Mouse (Mus musculus) layer of hippocampus, adult 2 months (tissue): ENCODE measurements at regions not wholly inside any gene's neighbourhood (a gene's known extent, or its start where the extent isn't known, plus 50 kb on each side); places are given as distances from the start of the nearest gene placed in this dataset.
A peak's percentile ranks its signal among the peaks of the same experiment; 100 is the strongest.

Experiments used
- DNase-seq, 2 experiments: peaks; one replicate each; pipeline ENCODE4 v3.0.0; 2022; ENCODE audit warnings: low spot score in 2 of 2
- H3K27ac ChIP-seq: fragments of 200-600 bp; 2 replicates; pipeline ENCODE4 v1.8.1; 2022
- H3K4me3 ChIP-seq: fragments of 200-600 bp; 2 replicates; pipeline ENCODE4 v1.8.1; 2022; ENCODE audit warnings: mild to moderate bottlenecking
- CTCF ChIP-seq: fragments of 200-600 bp; conservative IDR thresholded peaks from 2 replicates; pipeline ENCODE4 v1.8.1; 2022; ENCODE audit warnings: antibody characterized with exemption, mild to moderate bottlenecking, moderate library complexity

GRCm38 (mm10) chr8:103492914-103493517, 608.4 kb upstream of the Cdh5 start:
- DNase-seq = no peak
- no peak overlapping the region for H3K4me3 ChIP-seq
- no peak overlapping the region for H3K27ac ChIP-seq
- TF ChIP-seq CTCF = no peak

GRCm38 (mm10) chr8:103493932-103494493, 607.4 kb upstream of the Cdh5 start:
- no peak for TF ChIP-seq CTCF
- DNase-seq = no peak
- no peak overlapping the region for H3K27ac ChIP-seq
- H3K4me3 ChIP-seq = no peak overlapping the region

GRCm38 (mm10) chr8:103494670-103495069, 606.8 kb upstream of the Cdh5 start:
- TF ChIP-seq CTCF = no peak
- Histone ChIP-seq H3K4me3 (no peak overlapping the region), H3K27ac (no peak overlapping the region)
- no peak for DNase-seq

- H3K4me3 ChIP-seq = no peak overlapping the region
- no peak for TF ChIP-seq CTCF
- no peak overlapping the region for H3K27ac ChIP-seq
- DNase-seq = no peak
These were observed 600.1 kb upstream of the Cdh5 start for GRCm38 (mm10) chr8:103501328-103501727.

GRCm38 (mm10) chr8:103502991-103503767, 598.2 kb upstream of the Cdh5 start:
- no peak for DNase-seq
- no peak for TF ChIP-seq CTCF
- H3K4me3 ChIP-seq = no peak overlapping the region
- H3K27ac ChIP-seq = no peak overlapping the region

GRCm38 (mm10) chr8:103506334-103506733, 595.1 kb upstream of the Cdh5 start:
- no peak for DNase-seq
- Histone ChIP-seq H3K27ac (peak overlapping the region; percentile 20; the same call in 1 of the 2 replicates), H3K4me3 (no peak overlapping the region)
- TF ChIP-seq CTCF = no peak

- DNase-seq = no peak
- H3K27ac ChIP-seq = peak overlapping the region; percentile 20; the same call in 1 of the 2 replicates
- TF ChIP-seq CTCF = no peak
- H3K4me3 ChIP-seq = no peak overlapping the region
These were observed 594.4 kb upstream of the Cdh5 start for GRCm38 (mm10) chr8:103507068-103507467.

- no peak for DNase-seq
- no peak overlapping the region for H3K27ac ChIP-seq
- no peak for TF ChIP-seq CTCF
- H3K4me3 ChIP-seq = no peak overlapping the region
These were observed 581.1 kb upstream of the Cdh5 start for GRCm38 (mm10) chr8:103520141-103520866.

GRCm38 (mm10) chr8:103530903-103531302, 570.5 kb upstream of the Cdh5 start:
- H3K27ac ChIP-seq = no peak overlapping the region
- no peak overlapping the region for H3K4me3 ChIP-seq
- no peak for DNase-seq
- TF ChIP-seq CTCF = no peak

GRCm38 (mm10) chr8:103534971-103535370, 566.5 kb upstream of the Cdh5 start:
- H3K27ac ChIP-seq = no peak overlapping the region
- no peak for TF ChIP-seq CTCF
- H3K4me3 ChIP-seq = no peak overlapping the region
- DNase-seq = no peak

- no peak for TF ChIP-seq CTCF
- no peak overlapping the region for H3K27ac ChIP-seq
- DNase-seq = no peak
- no peak overlapping the region for H3K4me3 ChIP-seq
These were observed 564.6 kb upstream of the Cdh5 start for GRCm38 (mm10) chr8:103536856-103537255.

GRCm38 (mm10) chr8:103541954-103542353, 559.5 kb upstream of the Cdh5 start:
- Histone ChIP-seq H3K27ac (no peak overlapping the region), H3K4me3 (no peak overlapping the region)
- DNase-seq = no peak
- no peak for TF ChIP-seq CTCF
